Mouse (Mus musculus): Measurements from ENCODE around the gene Olfr824. TPM values are rescaled to one million over a fixed set of nuclear protein-coding genes. Genes with fewer than 3 reads are reported as not detected.
"Not testable (repeated sequence)": the region's sequence is repeated elsewhere in the genome, so short reads cannot be mapped to it uniquely, and the experiment has no call there.

Olfr824 gene
- polyA plus RNA-seq (2012; rRNA removed) (not detected in 2 replicates), polyA plus RNA-seq (2014; fragmentation: Nextera tagmentation; extraction: Ambion mirVana) (not detected in 2 replicates)

- not testable (repeated sequence) for H3K4me1 ChIP-seq (ENCODE audit: control insufficient read depth, insufficient read depth, low read length); H3K27me3 ChIP-seq (ENCODE audit: control insufficient read depth, insufficient read depth, low read length); H3K4me3 ChIP-seq (replicated peaks; ENCODE audit: low read length); DNase-seq (ENCODE audit: low spot score); H3K27ac ChIP-seq (replicated peaks; ENCODE audit: low read depth, low read length); ATAC-seq (ENCODE audit: low FRiP score, low read depth); H3K9me3 ChIP-seq (ENCODE audit: control insufficient read depth, low read length); H3K9ac ChIP-seq (ENCODE audit: low read depth, low read length, severe bottlenecking); H3K4me2 ChIP-seq (replicated peaks; ENCODE audit: low read depth, low read length, severe bottlenecking); H3K36me3 ChIP-seq (ENCODE audit: control insufficient read depth, insufficient read depth, low read length)
Observed at GRCm38 (mm10) chr10:130129900-130130299, at the start of gene Olfr824. Gene Olfr824 (minus strand): TSS chr10:130130000.

DNA sequence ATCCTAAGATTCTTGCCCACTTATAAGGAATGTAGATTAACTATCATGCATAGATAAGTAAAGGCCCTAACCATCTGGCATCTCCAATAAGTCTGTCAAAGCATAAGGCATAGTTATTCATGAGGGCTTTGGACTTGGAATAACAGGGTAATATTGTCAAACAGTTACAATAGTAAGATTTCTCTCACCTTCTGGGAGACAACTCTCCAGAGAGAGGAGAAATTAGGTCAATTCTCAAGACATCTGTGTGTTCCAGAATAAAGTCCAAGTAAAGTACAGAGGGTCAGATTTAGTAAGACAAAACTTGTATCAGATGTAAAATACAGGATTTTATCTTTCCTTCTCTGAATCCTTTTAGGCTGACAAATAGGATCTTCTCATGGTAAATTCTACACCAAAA is 36.9 kb upstream of the Olfr824 start, which contains the start of gene Olfr825:
Olfr825 (minus strand) TSS at position 101 of the 400 bp plus-strand sequence.
- no peak for TF ChIP-seq POLR2A (IDR thresholded peaks at IDR 0.05; ENCODE audit: borderline replicate concordance, extremely low read depth, insufficient read depth, insufficient read length)
- Histone ChIP-seq H3K27ac (replicated peaks; ENCODE audit: low read depth, low read length) (no peak within 1 kb of the TSS), H3K4me3 (replicated peaks; ENCODE audit: low read length) (no peak within 1 kb of the TSS), H3K36me3 (ENCODE audit: control insufficient read depth, insufficient read depth, low read length) (no peaks in the 10 kb centered on the region), H3K9ac (ENCODE audit: low read depth, low read length, severe bottlenecking) (no peak within 1 kb of the TSS), H3K4me1 (ENCODE audit: control insufficient read depth, insufficient read depth, low read length) (no peaks in the 10 kb centered on the region), H3K4me2 (replicated peaks; ENCODE audit: low read depth, low read length, severe bottlenecking) (no peak within 1 kb of the TSS), H3K9me3 (ENCODE audit: control insufficient read depth, low read length) (no peaks in the 10 kb centered on the region), H3K27me3 (ENCODE audit: control insufficient read depth, insufficient read depth, low read length) (no peaks in the 10 kb centered on the region)
- ATAC-seq (ENCODE audit: low FRiP score, low read depth) (no peak), DNase-seq (ENCODE audit: low spot score) (no peak)

DNA sequence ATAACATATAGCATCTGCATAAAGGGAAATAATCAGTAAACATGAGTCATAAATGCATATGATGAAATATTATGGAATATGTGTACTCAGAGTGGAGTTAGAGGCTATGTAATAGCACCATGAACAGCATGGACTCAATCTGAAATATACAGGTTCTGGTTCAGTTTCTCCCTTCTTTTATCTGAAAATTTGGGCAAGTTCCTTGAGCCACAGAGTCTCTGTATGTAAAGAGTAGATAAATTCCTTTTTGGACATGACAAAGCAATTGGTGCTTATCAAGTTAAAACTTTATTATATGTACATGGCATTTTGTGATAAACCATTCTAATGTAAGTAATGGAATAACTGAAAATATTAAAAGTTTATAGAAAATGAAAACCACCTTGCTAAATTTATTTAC is 35.4 kb upstream of the Olfr824 start:
- Histone ChIP-seq H3K4me1 (ENCODE audit: control insufficient read depth, insufficient read depth, low read length) (no peaks in the 10 kb centered on the region), H3K9ac (ENCODE audit: low read depth, low read length, severe bottlenecking) (no peak overlapping the region), H3K27me3 (ENCODE audit: control insufficient read depth, insufficient read depth, low read length) (no peaks in the 10 kb centered on the region), H3K4me3 (replicated peaks; ENCODE audit: low read length) (no peak overlapping the region), H3K27ac (replicated peaks; ENCODE audit: low read depth, low read length) (no peak overlapping the region), H3K4me2 (replicated peaks; ENCODE audit: low read depth, low read length, severe bottlenecking) (no peak overlapping the region), H3K9me3 (ENCODE audit: control insufficient read depth, low read length) (no peaks in the 10 kb centered on the region), H3K36me3 (ENCODE audit: control insufficient read depth, insufficient read depth, low read length) (no peaks in the 10 kb centered on the region)
- no peak for ATAC-seq (ENCODE audit: low FRiP score, low read depth)
- TF ChIP-seq POLR2A (IDR thresholded peaks at IDR 0.05; ENCODE audit: borderline replicate concordance, extremely low read depth, insufficient read depth, insufficient read length): no peak
- DNase-seq (ENCODE audit: low spot score): no peak

- DNase-seq (ENCODE audit: low spot score): no peak
- no peak for TF ChIP-seq POLR2A (IDR thresholded peaks at IDR 0.05; ENCODE audit: borderline replicate concordance, extremely low read depth, insufficient read depth, insufficient read length)
Observed at GRCm38 (mm10) chr10:130144121-130144520, 14.3 kb upstream of the Olfr824 start.

DNA sequence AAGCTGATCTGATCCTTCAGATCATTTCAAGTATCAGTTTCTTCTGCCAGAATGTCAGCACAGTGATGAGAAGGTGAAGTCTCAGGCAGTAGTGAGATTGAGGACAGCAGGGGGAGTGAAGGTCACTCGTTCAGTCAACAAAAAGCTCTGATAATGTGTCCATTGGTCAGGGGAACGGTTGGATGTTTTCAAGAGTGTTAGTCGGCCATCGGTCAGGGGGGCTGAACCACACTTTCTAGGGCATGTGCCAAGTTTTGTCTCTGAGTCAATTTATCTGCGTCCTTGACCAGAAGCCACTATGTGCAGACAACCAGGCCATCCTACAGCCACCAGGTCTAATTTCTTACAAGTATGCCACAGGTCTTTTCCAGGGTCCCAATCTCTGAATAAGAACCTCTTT is 12.7 kb upstream of the Olfr824 start:
- not testable (repeated sequence) for H3K4me2 ChIP-seq (replicated peaks; ENCODE audit: low read depth, low read length, severe bottlenecking); DNase-seq (ENCODE audit: low spot score); ATAC-seq (ENCODE audit: low FRiP score, low read depth); H3K27ac ChIP-seq (replicated peaks; ENCODE audit: low read depth, low read length); H3K4me3 ChIP-seq (replicated peaks; ENCODE audit: low read length); H3K4me1 ChIP-seq (ENCODE audit: control insufficient read depth, insufficient read depth, low read length); H3K36me3 ChIP-seq (ENCODE audit: control insufficient read depth, insufficient read depth, low read length); H3K27me3 ChIP-seq (ENCODE audit: control insufficient read depth, insufficient read depth, low read length); H3K9me3 ChIP-seq (ENCODE audit: control insufficient read depth, low read length); H3K9ac ChIP-seq (ENCODE audit: low read depth, low read length, severe bottlenecking)
- WGBS: 88% methylated on average over 5 of the region's 5 CpGs

More at GRCm38 (mm10) chr10:130144121-130144520, 14.3 kb upstream of the Olfr824 start:
- H3K9ac ChIP-seq (ENCODE audit: low read depth, low read length, severe bottlenecking): no peak overlapping the region
- H3K27ac ChIP-seq (replicated peaks; ENCODE audit: low read depth, low read length): no peak overlapping the region
- H3K4me1 ChIP-seq (ENCODE audit: control insufficient read depth, insufficient read depth, low read length): no peaks in the 10 kb centered on the region
- H3K4me3 ChIP-seq (replicated peaks; ENCODE audit: low read length): no peak overlapping the region
- no peak for ATAC-seq (ENCODE audit: low FRiP score, low read depth)
- no peak overlapping the region for H3K4me2 ChIP-seq (replicated peaks; ENCODE audit: low read depth, low read length, severe bottlenecking)
- H3K9me3 ChIP-seq (ENCODE audit: control insufficient read depth, low read length): no peaks in the 10 kb centered on the region
- 81% methylated on average over 5 of the region's 5 CpGs for WGBS
- H3K36me3 ChIP-seq (ENCODE audit: control insufficient read depth, insufficient read depth, low read length): no peaks in the 10 kb centered on the region
- H3K27me3 ChIP-seq (ENCODE audit: control insufficient read depth, insufficient read depth, low read length): no peaks in the 10 kb centered on the region

DNA sequence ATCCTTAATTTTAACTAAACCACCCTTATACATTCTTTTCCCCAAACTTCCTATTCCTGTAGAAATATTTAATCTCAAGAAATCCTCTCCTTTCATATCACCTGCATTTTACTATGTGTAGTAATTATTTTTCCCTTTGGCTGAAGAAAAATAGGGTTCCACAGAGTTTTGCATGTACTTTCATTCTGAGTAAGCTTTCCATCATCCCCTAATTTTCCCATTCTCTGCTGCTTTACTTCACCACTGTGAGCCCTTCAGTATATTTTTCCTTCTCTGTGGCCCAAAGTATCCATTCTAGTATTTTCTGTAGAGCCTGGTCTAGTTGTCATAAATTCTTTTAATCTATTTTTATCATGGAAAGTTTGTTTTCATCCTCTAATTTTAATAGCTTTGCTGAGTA is 5.0 kb upstream of the Olfr824 start:
- no peak overlapping the region for H3K4me2 ChIP-seq (replicated peaks; ENCODE audit: low read depth, low read length, severe bottlenecking)
- H3K36me3 ChIP-seq (ENCODE audit: control insufficient read depth, insufficient read depth, low read length): no peaks in the 10 kb centered on the region
- H3K27me3 ChIP-seq (ENCODE audit: control insufficient read depth, insufficient read depth, low read length): no peaks in the 10 kb centered on the region
- no peaks in the 10 kb centered on the region for H3K4me1 ChIP-seq (ENCODE audit: control insufficient read depth, insufficient read depth, low read length)
- H3K27ac ChIP-seq (replicated peaks; ENCODE audit: low read depth, low read length): no peak overlapping the region
- ATAC-seq (ENCODE audit: low FRiP score, low read depth) (no peak), DNase-seq (ENCODE audit: low spot score) (no peak)
- H3K9me3 ChIP-seq (ENCODE audit: control insufficient read depth, low read length): no peaks in the 10 kb centered on the region
- no peak overlapping the region for H3K9ac ChIP-seq (ENCODE audit: low read depth, low read length, severe bottlenecking)
- no peak overlapping the region for H3K4me3 ChIP-seq (replicated peaks; ENCODE audit: low read length)
- no peak for TF ChIP-seq POLR2A (IDR thresholded peaks at IDR 0.05; ENCODE audit: borderline replicate concordance, extremely low read depth, insufficient read depth, insufficient read length)

- DNase-seq (ENCODE audit: low spot score); H3K9me3 ChIP-seq (ENCODE audit: control insufficient read depth, low read length); H3K27me3 ChIP-seq (ENCODE audit: control insufficient read depth, insufficient read depth, low read length); H3K9ac ChIP-seq (ENCODE audit: low read depth, low read length, severe bottlenecking); H3K4me1 ChIP-seq (ENCODE audit: control insufficient read depth, insufficient read depth, low read length); H3K4me2 ChIP-seq (replicated peaks; ENCODE audit: low read depth, low read length, severe bottlenecking); ATAC-seq (ENCODE audit: low FRiP score, low read depth); H3K36me3 ChIP-seq (ENCODE audit: control insufficient read depth, insufficient read depth, low read length); H3K4me3 ChIP-seq (replicated peaks; ENCODE audit: low read length); H3K27ac ChIP-seq (replicated peaks; ENCODE audit: low read depth, low read length): not testable (repeated sequence)
- WGBS: 65% methylated on average over 3 of the region's 3 CpGs
Observed at GRCm38 (mm10) chr10:130116045-130116444, 13.8 kb downstream of the Olfr824 start.

- not testable (repeated sequence) for H3K9me3 ChIP-seq (ENCODE audit: control insufficient read depth, low read length); H3K36me3 ChIP-seq (ENCODE audit: control insufficient read depth, insufficient read depth, low read length); H3K9ac ChIP-seq (ENCODE audit: low read depth, low read length, severe bottlenecking); ATAC-seq (ENCODE audit: low FRiP score, low read depth); H3K4me2 ChIP-seq (replicated peaks; ENCODE audit: low read depth, low read length, severe bottlenecking); H3K27ac ChIP-seq (replicated peaks; ENCODE audit: low read depth, low read length); H3K4me3 ChIP-seq (replicated peaks; ENCODE audit: low read length); DNase-seq (ENCODE audit: low spot score); H3K4me1 ChIP-seq (ENCODE audit: control insufficient read depth, insufficient read depth, low read length); H3K27me3 ChIP-seq (ENCODE audit: control insufficient read depth, insufficient read depth, low read length)
- 74% methylated on average over 1 of the region's 1 CpGs for WGBS
Observed at GRCm38 (mm10) chr10:130115283-130115682, 14.5 kb downstream of the Olfr824 start, which contains the start of gene Olfr823. Gene Olfr823 (minus strand): TSS chr10:130115383.
